Mouse (Mus musculus): ENCODE results near the gene Olfr1174-ps.

Olfr1174-ps gene

GRCm38 (mm10) chr2:88315035-88315434 lies at the start of gene Olfr1174-ps:
Gene Olfr1174-ps (minus strand): TSS chr2:88315135.
- no peak for DNase-seq

GRCm38 (mm10) chr2:88356304-88356703 lies 41.4 kb upstream of the Olfr1174-ps start:
- DNase-seq, result no peak

- no peak for DNase-seq
Measured at GRCm38 (mm10) chr2:88346392-88346791, 31.5 kb upstream of the Olfr1174-ps start, which contains the start of gene Olfr1177-ps. Gene Olfr1177-ps (minus strand): TSS chr2:88346492.

- no peak for DNase-seq
Measured at GRCm38 (mm10) chr2:88336421-88336820, 21.5 kb upstream of the Olfr1174-ps start, which contains the start of gene Olfr1176. Gene Olfr1176 (plus strand): TSS chr2:88336721.

- DNase-seq, result no peak
Measured at GRCm38 (mm10) chr2:88327115-88327514, 12.2 kb upstream of the Olfr1174-ps start, which contains the start of gene Olfr1175-ps. Gene Olfr1175-ps (minus strand): TSS chr2:88327215.

- no peak for DNase-seq
Measured at GRCm38 (mm10) chr2:88279775-88280174, 35.2 kb downstream of the Olfr1174-ps start, which contains the start of gene Olfr1173. Gene Olfr1173 (minus strand): TSS chr2:88279875.
